ENCODE assay signal across 13 mouse cellular contexts in the genomic region with DNA sequence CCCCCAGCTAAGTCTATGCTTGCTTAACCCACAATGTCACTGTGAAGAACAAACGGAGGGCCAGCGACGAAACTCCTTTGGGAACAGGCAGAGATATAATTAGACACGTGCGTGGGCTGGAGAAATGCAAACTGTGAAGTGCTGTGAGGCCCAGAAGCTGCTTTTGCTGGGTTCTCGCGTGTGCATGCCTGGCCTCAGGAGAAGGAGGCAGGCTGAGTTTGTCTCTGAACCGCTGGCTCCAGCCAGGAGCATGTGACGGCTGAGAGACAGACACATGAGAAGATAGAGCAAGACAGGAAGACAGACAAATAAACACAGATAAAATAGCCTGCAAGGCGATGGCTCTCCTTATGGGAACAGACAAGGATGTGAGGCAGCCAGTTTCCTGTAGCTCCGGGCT. TPM values are rescaled to one million over a fixed set of nuclear protein-coding genes. Genes with fewer than 3 reads are reported as not detected.
A peak's percentile ranks its signal among the peaks of the same experiment; 100 is the strongest.
DNase-seq lines count a peak whose midpoint lies in the region; ATAC-seq lines count a peak whose summit lies in the region.
"Had no signal": no experiment of that assay in that cellular context is flagged by ENCODE, and none has a peak within 500 bp of the region (broad histone marks: within the 10 kb centered on the region; RNA-seq: fewer than 3 reads in every experiment).

No protein-coding gene starts in this region.

- H3K4me3 ChIP-seq in forebrain, embryonic 15.5 days = no peak overlapping the region
- H3K4me3 ChIP-seq in forebrain, embryonic 12.5 days (replicated peaks) = no peak overlapping the region
- H3K4me3 ChIP-seq: heart, adult 2 months; neural tube, embryonic 12.5 days; stomach, embryonic 15.5 days had no signal

- WGBS in forebrain, embryonic 15.5 days = 60% methylated on average over 11 of the region's 11 CpGs
- WGBS in forebrain, embryonic 12.5 days = 79% methylated on average over 11 of the region's 11 CpGs

- no peak overlapping the region for H3K9ac ChIP-seq in forebrain, embryonic 15.5 days (replicated peaks)
- no peak overlapping the region for H3K9ac ChIP-seq in forebrain, embryonic 12.5 days
- H3K9ac ChIP-seq: neural tube, embryonic 12.5 days; stomach, embryonic 15.5 days had no signal

- intact Hi-C loops in left cerebral cortex, postnatal 4 days (cut with DNase I) = no loop called here

- H3K27me3 ChIP-seq in forebrain, embryonic 15.5 days = no peaks in the 10 kb centered on the region
- peaks cover 20% of the 10 kb centered on the region for H3K27me3 ChIP-seq in forebrain, embryonic 12.5 days

- DNase-seq in left cerebral cortex, adult 11 months (ENCODE audit: low spot score) = peak; percentile 82
- no peak for DNase-seq in left cerebral cortex, postnatal 4 days
- peak; percentile 71 to 90 for DNase-seq in frontal cortex, postnatal 36 days (ENCODE audit: low spot score in 2 of 2)
- DNase-seq in right cerebral cortex, adult 2 months (ENCODE audit: low spot score in 2 of 2) = peak; percentile 79 to 82
- no peak for DNase-seq in retina, postnatal 1 day
- DNase-seq: heart, adult 2 months; kidney, adult 18-20 months; midbrain, embryonic 14.5 days had no signal

- 0 out of 2 replicates have a peak overlapping the region, but pooled peaks have one; percentile 0 for H3K27ac ChIP-seq in forebrain, embryonic 15.5 days (replicated peaks)
- no peak overlapping the region for H3K27ac ChIP-seq in forebrain, embryonic 12.5 days
- H3K27ac ChIP-seq: heart, adult 2 months; neural tube, embryonic 12.5 days; stomach, embryonic 15.5 days had no signal

- peaks cover 51% of the 10 kb centered on the region for H3K4me1 ChIP-seq in forebrain, embryonic 15.5 days
- H3K4me1 ChIP-seq in forebrain, embryonic 12.5 days = peaks cover 11% of the 10 kb centered on the region
- H3K4me1 ChIP-seq: stomach, embryonic 15.5 days had no signal

- ATAC-seq in forebrain, embryonic 15.5 days (replicated peaks) = no peak
- no peak for ATAC-seq in forebrain, embryonic 12.5 days (ENCODE audit: low FRiP score)
- no peak for ATAC-seq in granulocyte monocyte progenitor cell, adult 5-6 weeks (replicated peaks; ENCODE audit: poor library complexity, severe bottlenecking)

- no peak overlapping the region for H3K4me2 ChIP-seq in forebrain, embryonic 15.5 days (replicated peaks)
- no peak overlapping the region for H3K4me2 ChIP-seq in forebrain, embryonic 12.5 days
- H3K4me2 ChIP-seq: neural tube, embryonic 12.5 days; stomach, embryonic 15.5 days had no signal

- no peaks in the 10 kb centered on the region for H3K9me3 ChIP-seq in forebrain, embryonic 15.5 days
- H3K9me3 ChIP-seq in forebrain, embryonic 12.5 days = no peaks in the 10 kb centered on the region
- H3K9me3 ChIP-seq: neural tube, embryonic 12.5 days; stomach, embryonic 15.5 days had no signal

- no peaks in the 10 kb centered on the region for H3K36me3 ChIP-seq in forebrain, embryonic 15.5 days
- H3K36me3 ChIP-seq in forebrain, embryonic 12.5 days (replicated peaks) = no peaks in the 10 kb centered on the region
- H3K36me3 ChIP-seq: neural tube, embryonic 12.5 days; stomach, embryonic 15.5 days had no signal

RNA-seq across cellular contexts. Expression of gene Unc5a, which starts 11.3 kb away (rescaled TPM):
- 16.6 and 16.9 TPM in 2 replicates for polyA plus RNA-seq in forebrain, embryonic 15.5 days (2015; fragmentation: Nextera tagmentation; extraction: Ambion mirVana)
- polyA plus RNA-seq in forebrain, embryonic 12.5 days (2016; fragmentation: Nextera tagmentation; extraction: Ambion mirVana) = 4.8 and 5.6 TPM in 2 replicates
- total RNA-seq in left cerebral cortex, postnatal 4 days (2021) = 10 to 100 TPM; 51.7 to 52.6 TPM
- total RNA-seq in granulocyte monocyte progenitor cell, adult 5-6 weeks (2014; fragmentation: Nextera tagmentation) = not detected in 2 replicates
- 0.30 TPM in 1 of 2 replicates, not detected in the other for total RNA-seq in granulocyte monocyte progenitor cell, adult 5-6 weeks (2017)

Comparison
In these comparisons a context has a peak if more than half of its experiments do, and no peak if none do; other contexts are left out.
1. DNase-seq: peak in left cerebral cortex, adult 11 months (single experiment), frontal cortex, postnatal 36 days (2 of 2) and right cerebral cortex, adult 2 months (2 of 2); none in left cerebral cortex, postnatal 4 days (single experiment) and retina, postnatal 1 day (single experiment).
2. RNA of gene Unc5a, which starts 11.3 kb away (total RNA-seq): 51.7 to 52.6 TPM in left cerebral cortex, postnatal 4 days; 0.30 TPM in granulocyte monocyte progenitor cell, adult 5-6 weeks; every median in the first group is over 10 times any median in the second.